ENCODE assay signal across 24 mouse cellular contexts in the genomic region with DNA sequence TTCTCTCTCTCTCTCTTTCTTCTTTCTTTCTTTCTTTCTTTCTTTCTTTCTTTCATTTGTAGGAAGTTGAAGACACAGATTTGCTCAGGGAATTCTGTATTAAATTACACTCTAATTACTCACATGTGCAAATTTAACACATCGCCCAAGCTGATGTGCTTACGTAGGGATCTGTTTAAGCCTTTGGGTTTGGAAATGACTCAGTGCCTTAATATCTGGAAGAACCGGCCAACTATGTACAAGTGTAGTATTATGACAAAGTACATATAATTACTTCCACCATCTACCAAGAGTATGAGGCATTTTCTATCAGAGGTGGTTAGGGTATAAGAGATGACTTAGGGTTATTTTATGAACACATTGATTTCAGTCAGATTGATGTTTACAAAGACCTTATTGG.
"Had no signal": no experiment of that assay in that cellular context is flagged by ENCODE, and none has a peak within 500 bp of the region (broad histone marks: within the 10 kb centered on the region; RNA-seq: fewer than 3 reads in every experiment).

No protein-coding gene starts in this region.

- H3K27ac ChIP-seq: heart, adult 2 months; heart, embryonic 13.5 days; heart, embryonic 15.5 days; hindbrain, embryonic 13.5 days; hindbrain, embryonic 15.5 days; hindbrain, postnatal 0 days; kidney, embryonic 15.5 days; kidney, postnatal 0 days; left cerebral cortex, adult 2 months; limb, embryonic 10.5 days; limb, embryonic 12.5 days; liver, embryonic 13.5 days; liver, embryonic 15.5 days had no signal

- DNase-seq: gastrocnemius, postnatal 14 days; gastrocnemius, postnatal 36 days; heart, adult 11 months; heart, adult 2 months; heart, postnatal 14 days; heart, postnatal 36 days; kidney, adult 11 months; kidney, adult 2 months; kidney, adult 9 months; kidney, postnatal 14 days; kidney, postnatal 36 days; liver; liver, embryonic 13.5 days had no signal

- H3K4me1 ChIP-seq: heart, embryonic 13.5 days; heart, embryonic 15.5 days; hindbrain, embryonic 13.5 days; hindbrain, embryonic 15.5 days; kidney, embryonic 15.5 days; liver, embryonic 13.5 days; liver, embryonic 15.5 days had no signal

- H3K4me3 ChIP-seq: heart, adult 2 months; heart, embryonic 13.5 days; heart, embryonic 15.5 days; hindbrain, embryonic 13.5 days; hindbrain, embryonic 15.5 days; kidney, embryonic 15.5 days; left cerebral cortex, adult 2 months; limb, embryonic 10.5 days; limb, embryonic 12.5 days; liver, embryonic 13.5 days; liver, embryonic 15.5 days had no signal
